ENCODE assay signal across 8 mouse cellular contexts in the genomic region with DNA sequence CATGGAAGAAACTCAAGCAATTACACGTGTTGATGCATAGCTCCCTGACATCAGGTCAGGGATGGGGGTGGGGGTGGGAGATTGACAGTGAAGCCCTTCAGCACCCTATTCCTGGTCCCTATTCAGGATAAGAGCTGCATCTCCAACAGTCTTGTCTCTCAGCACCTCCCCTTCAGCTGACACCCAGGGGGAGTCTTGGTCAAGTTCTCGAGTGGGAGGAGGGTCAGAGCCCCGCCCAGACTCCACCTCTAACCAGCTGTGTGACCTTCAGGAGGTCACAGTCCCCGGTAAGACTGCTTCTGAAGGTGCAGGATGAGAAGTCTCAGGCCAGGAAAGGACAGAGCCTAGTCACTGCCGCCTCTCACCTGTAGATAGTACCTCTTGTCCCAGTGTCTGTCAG. TPM values are rescaled to one million over a fixed set of nuclear protein-coding genes. Genes with fewer than 3 reads are reported as not detected.
DNase-seq lines count a peak whose midpoint lies in the region; ATAC-seq and TF ChIP-seq lines count a peak whose summit lies in the region.

No protein-coding gene starts in this region.

- peak overlapping the region; percentile 59; the same call in 1 of the 2 replicates for H3K9ac ChIP-seq in hindbrain, embryonic 11.5 days (ENCODE audit: low read depth, low read length)
- H3K9ac ChIP-seq in limb, embryonic 14.5 days (ENCODE audit: low read depth, low read length, severe bottlenecking), result no peak overlapping the region
- H3K9ac ChIP-seq in stomach, embryonic 16.5 days (ENCODE audit: low read length), result peak overlapping the region; percentile 81

- 32% methylated on average over 5 of the region's 5 CpGs for WGBS in hindbrain, embryonic 11.5 days
- WGBS in limb, embryonic 14.5 days, result 37% methylated on average over 5 of the region's 5 CpGs
- 29% methylated on average over 5 of the region's 5 CpGs for WGBS in stomach, embryonic 16.5 days

- no peak for TF ChIP-seq CTCF in cortical plate, adult 2 months (IDR thresholded peaks at IDR 0.05; ENCODE audit: extremely low read depth, insufficient read depth, low read length)

- H3K4me3 ChIP-seq in cortical plate, adult 2 months (ENCODE audit: insufficient read depth, low read length), result peak overlapping the region; percentile 53
- H3K4me3 ChIP-seq in hindbrain, embryonic 11.5 days (ENCODE audit: low read depth, low read length), result no peak overlapping the region
- peak overlapping the region; percentile 73 for H3K4me3 ChIP-seq in limb, embryonic 14.5 days (replicated peaks; ENCODE audit: low read length)
- H3K4me3 ChIP-seq in stomach, embryonic 16.5 days (replicated peaks; ENCODE audit: low read length), result peak overlapping the region; percentile 76

- H3K4me2 ChIP-seq in hindbrain, embryonic 11.5 days (replicated peaks; ENCODE audit: low read depth, low read length), result peak overlapping the region; percentile 83
- peak overlapping the region; percentile 84 for H3K4me2 ChIP-seq in limb, embryonic 14.5 days (replicated peaks; ENCODE audit: low read depth, low read length, severe bottlenecking)
- H3K4me2 ChIP-seq in stomach, embryonic 16.5 days (ENCODE audit: low read depth, low read length), result peak overlapping the region; percentile 88

- ATAC-seq in CD4-positive, CD25-positive, alpha-beta regulatory T cell, adult 4 months, result no peak
- no peak for ATAC-seq in hindbrain, embryonic 11.5 days (ENCODE audit: low FRiP score)
- ATAC-seq in limb, embryonic 14.5 days (ENCODE audit: low FRiP score, low read depth), result no peak
- no peak for ATAC-seq in stomach, embryonic 16.5 days (ENCODE audit: insufficient read depth, low FRiP score)

- H3K36me3 ChIP-seq in hindbrain, embryonic 11.5 days (ENCODE audit: control insufficient read depth, insufficient read depth, low read length), result no peaks in the 10 kb centered on the region
- H3K36me3 ChIP-seq in limb, embryonic 14.5 days (ENCODE audit: control insufficient read depth, insufficient read depth, low read length), result no peaks in the 10 kb centered on the region
- no peaks in the 10 kb centered on the region for H3K36me3 ChIP-seq in stomach, embryonic 16.5 days (ENCODE audit: control insufficient read depth, insufficient read depth, low read length)

- no peaks in the 10 kb centered on the region for H3K9me3 ChIP-seq in hindbrain, embryonic 11.5 days (ENCODE audit: control insufficient read depth, low read length)
- no peaks in the 10 kb centered on the region for H3K9me3 ChIP-seq in limb, embryonic 14.5 days (ENCODE audit: control insufficient read depth, low read length)
- H3K9me3 ChIP-seq in stomach, embryonic 16.5 days (replicated peaks; ENCODE audit: control insufficient read depth, low read length), result no peaks in the 10 kb centered on the region

- TF ChIP-seq POLR2A in cortical plate, adult 2 months (IDR thresholded peaks at IDR 0.05; ENCODE audit: extremely low read depth, insufficient read depth, low read length), result no peak
- no peak for TF ChIP-seq POLR2A in limb, embryonic 14.5 days (IDR thresholded peaks at IDR 0.05; ENCODE audit: borderline replicate concordance, extremely low read depth, insufficient read depth, insufficient read length)

- H3K27ac ChIP-seq in cortical plate, adult 2 months (ENCODE audit: insufficient read depth, low read length), result no peak overlapping the region
- H3K27ac ChIP-seq in hindbrain, embryonic 11.5 days (ENCODE audit: low read depth, low read length), result no peak overlapping the region
- H3K27ac ChIP-seq in limb, embryonic 14.5 days (replicated peaks; ENCODE audit: low read depth, low read length), result no peak overlapping the region
- peak overlapping the region; percentile 94 for H3K27ac ChIP-seq in stomach, embryonic 16.5 days (ENCODE audit: low read length)

- peaks cover 4% of the 10 kb centered on the region for H3K4me1 ChIP-seq in cortical plate, adult 2 months (ENCODE audit: control insufficient read depth, insufficient read depth, low read length)
- H3K4me1 ChIP-seq in hindbrain, embryonic 11.5 days (replicated peaks; ENCODE audit: control insufficient read depth, insufficient read depth, low read length), result no peaks in the 10 kb centered on the region; the same call in 1 of the 2 replicates
- peaks cover 33% of the 10 kb centered on the region for H3K4me1 ChIP-seq in limb, embryonic 14.5 days (ENCODE audit: control insufficient read depth, insufficient read depth, low read length)
- peaks cover 27% of the 10 kb centered on the region for H3K4me1 ChIP-seq in stomach, embryonic 16.5 days (ENCODE audit: control insufficient read depth, insufficient read depth, low read length)

- peak; percentile 29 for DNase-seq in CD4-positive, CD25-positive, alpha-beta regulatory T cell, adult 2 months (ENCODE audit: low read depth, low spot score)
- DNase-seq in hindbrain, embryonic 11.5 days (ENCODE audit: low spot score), result no peak
- no peak for DNase-seq in limb, embryonic 14.5 days (ENCODE audit: low spot score)
- no peak for DNase-seq in testis, postnatal 14 days (ENCODE audit: low spot score)
- no peak for DNase-seq in retina, embryonic 14.5 days (ENCODE audit: low spot score)

- no peaks in the 10 kb centered on the region; the same call in 1 of the 2 replicates for H3K27me3 ChIP-seq in hindbrain, embryonic 11.5 days (ENCODE audit: control insufficient read depth, insufficient read depth, low read length)
- no peaks in the 10 kb centered on the region for H3K27me3 ChIP-seq in limb, embryonic 14.5 days (ENCODE audit: control insufficient read depth, insufficient read depth, low read length)
- H3K27me3 ChIP-seq in stomach, embryonic 16.5 days (ENCODE audit: control insufficient read depth, insufficient read depth, low read length), result no peaks in the 10 kb centered on the region

RNA-seq across cellular contexts. Expression of a gene that starts 41.1 kb away (rescaled TPM):
- 100 to 1,000 TPM in 1 of 2 experiments, 10 to 100 TPM in 1; 69.6 to 103 TPM for polyA plus RNA-seq in CD4-positive, CD25-positive, alpha-beta regulatory T cell, adult 4 months (2017; shearing (Covaris generic))
- 223 and 232 TPM in 2 replicates for polyA plus RNA-seq in cortical plate, adult 2 months (2012; rRNA removed)
- 18.2 and 25.4 TPM in 2 replicates for polyA plus RNA-seq in hindbrain, embryonic 11.5 days (2014; fragmentation: Nextera tagmentation; extraction: Ambion mirVana)
- 30.7 and 32.1 TPM in 2 replicates for polyA plus RNA-seq in limb, embryonic 14.5 days (2012; rRNA removed)
- polyA plus RNA-seq in limb, embryonic 14.5 days (2014; fragmentation: Nextera tagmentation; extraction: Ambion mirVana), result 29.2 and 29.3 TPM in 2 replicates
- 55.0 and 67.0 TPM in 2 replicates for polyA plus RNA-seq in stomach, embryonic 16.5 days (2015; fragmentation: Nextera tagmentation; extraction: Ambion mirVana)
